Mouse (Mus musculus): Measurements from ENCODE around the gene Hapln1.
A peak's percentile ranks its signal among the peaks of the same experiment; 100 is the strongest.

Gene Hapln1

DNA sequence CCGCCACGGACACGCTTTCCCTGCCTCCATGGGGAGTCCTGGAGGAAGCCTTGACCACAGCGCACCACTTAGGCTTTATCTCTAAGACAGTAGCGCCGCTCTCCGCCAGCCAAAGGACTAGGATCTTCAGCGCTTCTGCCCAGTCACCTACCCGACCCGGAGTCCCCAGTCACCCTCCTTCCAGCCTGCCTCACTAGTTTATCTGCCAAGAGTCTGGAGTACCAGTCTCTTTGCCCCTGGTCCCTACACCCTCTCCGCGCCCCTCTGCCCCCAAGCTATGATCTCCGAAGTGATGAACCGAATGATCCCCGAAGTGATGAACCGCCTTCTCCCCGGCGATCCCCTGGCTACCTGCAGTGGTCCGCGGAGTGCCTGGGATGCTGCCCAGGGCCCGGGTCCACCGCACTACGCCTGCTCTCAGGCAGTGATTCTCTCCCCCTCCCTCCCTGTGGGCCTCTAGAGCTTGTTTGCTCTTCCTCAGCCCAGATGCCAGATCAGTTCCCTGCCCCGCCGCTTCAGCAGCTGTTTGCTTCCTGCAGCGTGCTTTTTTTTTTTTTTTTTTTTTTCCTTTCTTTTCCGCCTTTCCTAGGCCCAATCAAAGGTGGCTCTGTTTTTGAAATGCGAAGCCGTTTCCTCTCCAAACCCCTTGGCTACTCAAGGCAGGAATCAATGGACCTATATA lies at the start of gene Hapln1:
Gene Hapln1 (plus strand): TSS at position 592 of the 682 bp plus-strand sequence.
- peak; percentile 6 for DNase-seq (ENCODE audit: low spot score)

DNA sequence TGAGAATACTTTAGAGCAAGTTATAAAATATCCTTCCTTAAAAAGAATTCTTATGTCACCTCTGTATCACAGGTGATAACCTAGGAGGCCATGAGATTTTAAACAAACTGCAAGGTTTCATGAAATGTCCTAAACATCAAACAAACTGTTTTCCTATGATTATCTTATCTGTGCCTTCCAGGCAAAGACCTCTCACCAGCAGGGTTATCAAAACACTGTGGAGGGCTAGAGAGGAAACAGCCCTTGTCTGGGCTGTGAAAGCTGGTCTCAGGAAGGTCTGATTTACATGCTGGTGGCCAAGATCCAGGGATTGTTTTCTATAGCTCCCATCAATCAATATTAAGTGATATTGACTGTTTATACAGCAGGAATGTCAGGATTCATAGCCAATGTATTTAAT lies 46.4 kb upstream of the Hapln1 start:
- no peak for DNase-seq (ENCODE audit: low spot score)

DNA sequence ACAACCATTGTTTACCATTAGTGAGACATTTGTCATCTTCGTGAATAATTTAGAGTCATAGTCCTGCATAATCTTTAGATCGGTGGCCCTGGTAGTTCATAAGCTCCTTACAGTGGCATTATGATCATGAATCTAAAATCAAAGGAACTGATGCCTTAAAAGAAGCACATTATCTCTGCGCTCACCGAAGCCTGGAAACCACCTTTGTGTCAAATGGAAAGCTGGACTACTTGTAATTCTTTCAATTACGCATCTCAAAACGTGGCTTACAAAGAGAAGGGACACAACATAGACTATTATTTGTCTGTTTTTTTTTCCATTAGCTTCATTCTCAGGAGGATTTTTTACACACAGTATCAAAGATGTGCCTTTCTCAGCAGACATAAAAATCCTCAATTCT lies 45.9 kb upstream of the Hapln1 start:
- no peak for DNase-seq (ENCODE audit: low spot score)

DNA sequence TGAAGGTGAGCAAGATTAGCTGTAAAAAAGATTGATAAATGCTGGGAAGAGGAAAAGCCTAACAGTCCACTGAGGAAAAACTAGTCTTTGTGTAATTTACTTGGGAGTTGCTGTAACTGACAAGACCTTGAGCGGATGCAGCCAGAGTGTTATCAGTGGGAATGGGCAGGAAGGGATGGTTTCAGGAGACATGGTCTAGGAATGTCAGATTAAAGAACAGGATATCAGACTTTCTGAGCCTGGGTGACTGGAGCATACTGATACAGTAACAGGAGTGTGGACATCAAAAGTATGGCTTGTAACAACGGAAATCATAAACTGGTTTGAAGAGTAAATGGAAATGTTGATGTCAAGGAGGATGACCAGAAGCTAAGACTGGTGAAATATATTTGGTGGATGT lies 43.0 kb upstream of the Hapln1 start:
- no peak for DNase-seq (ENCODE audit: low spot score)

DNA sequence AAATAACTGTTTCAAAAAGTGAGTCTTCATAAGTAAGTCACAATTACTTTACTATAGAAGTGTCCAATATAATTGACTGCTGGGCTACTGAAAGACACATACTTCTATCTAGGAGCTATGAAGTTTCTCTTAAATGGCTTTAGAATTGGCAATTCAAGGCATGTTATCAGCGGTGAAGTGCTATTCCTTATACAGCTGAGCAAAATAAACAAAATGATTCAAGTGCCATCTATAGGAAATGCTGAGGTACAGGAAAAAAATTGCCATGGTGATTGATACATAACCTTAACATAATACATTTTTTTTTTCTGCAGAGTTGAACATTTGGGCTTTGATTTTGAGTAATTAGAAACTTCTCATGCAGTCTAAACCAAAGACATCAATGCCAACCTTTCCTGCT lies 40.2 kb upstream of the Hapln1 start:
- no peak for DNase-seq (ENCODE audit: low spot score)

DNA sequence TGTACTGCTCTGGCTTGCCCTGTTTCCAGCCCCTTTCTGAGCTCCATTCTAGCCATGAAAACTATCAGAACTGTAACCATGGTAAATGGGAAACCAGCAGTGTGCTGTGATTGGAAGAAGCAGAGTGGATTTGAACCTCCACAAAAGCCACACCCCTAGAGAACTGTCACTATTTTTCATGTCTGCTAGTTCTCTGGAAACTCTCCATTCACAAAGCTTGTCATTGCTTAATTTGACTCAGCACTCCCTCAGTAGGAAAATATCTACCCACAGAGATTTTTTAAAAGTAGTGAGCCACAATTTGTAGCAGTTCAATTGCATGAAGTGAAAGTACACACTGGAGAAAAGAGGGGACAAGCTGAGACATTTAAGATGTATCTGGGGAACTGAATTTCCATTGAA lies 18.1 kb upstream of the Hapln1 start:
- no peak for DNase-seq (ENCODE audit: low spot score)

DNA sequence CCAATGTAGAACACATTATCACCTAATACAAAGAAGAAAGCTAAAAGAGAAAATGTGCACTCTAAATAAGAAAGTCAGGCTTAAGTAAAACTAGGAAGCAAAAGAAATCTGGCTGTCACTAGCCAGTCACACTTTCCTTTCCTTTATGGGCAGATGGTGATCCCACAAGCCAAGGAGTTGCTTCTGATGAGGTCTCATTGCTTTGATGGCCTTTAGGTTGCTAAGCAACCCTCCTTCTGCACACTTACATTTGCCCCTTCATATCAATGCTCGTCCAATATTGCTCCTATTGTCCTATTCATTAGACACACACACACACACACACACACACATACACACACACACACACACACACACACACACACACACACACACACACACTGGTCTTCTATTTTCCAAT lies 10.9 kb upstream of the Hapln1 start:
- no peak for DNase-seq (ENCODE audit: low spot score)

DNA sequence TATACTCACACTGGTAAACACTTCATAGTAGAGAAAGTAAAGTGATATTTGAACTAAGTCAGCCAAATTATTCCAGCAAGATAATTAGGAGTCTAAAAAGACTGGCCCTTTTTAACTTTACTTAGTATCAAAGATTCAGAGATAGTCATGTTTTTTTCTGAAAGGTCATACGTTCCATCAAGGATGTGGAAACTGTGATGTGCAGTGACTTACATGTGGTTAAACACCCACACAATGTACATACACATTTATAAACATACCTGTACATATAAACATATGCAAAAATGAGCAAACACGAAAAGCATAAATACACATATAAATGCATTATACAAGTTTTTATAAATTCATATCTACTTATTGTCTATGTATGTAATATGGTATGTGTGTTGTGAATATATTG lies 9.2 kb upstream of the Hapln1 start:
- DNase-seq (ENCODE audit: low spot score): no peak

DNA sequence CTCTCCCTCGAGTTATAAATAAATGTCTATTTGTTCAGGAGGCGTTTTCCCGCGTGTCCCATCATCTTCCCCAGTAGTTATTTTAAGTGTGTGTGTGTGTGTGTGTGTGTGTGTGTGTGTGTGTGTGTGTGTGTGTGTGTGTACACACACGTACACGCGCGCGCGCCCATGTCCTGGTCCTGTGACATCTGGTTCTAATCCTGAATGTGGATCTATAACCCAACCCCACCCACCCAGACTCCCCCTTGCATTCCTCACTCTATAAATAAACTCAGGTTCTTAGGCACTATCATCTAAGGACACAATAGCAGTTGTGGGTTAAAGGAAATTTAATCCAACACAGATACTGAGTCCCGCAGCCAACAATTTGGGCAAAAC lies 280 bp downstream of the Hapln1 start:
- no peak for DNase-seq (ENCODE audit: low spot score)

DNA sequence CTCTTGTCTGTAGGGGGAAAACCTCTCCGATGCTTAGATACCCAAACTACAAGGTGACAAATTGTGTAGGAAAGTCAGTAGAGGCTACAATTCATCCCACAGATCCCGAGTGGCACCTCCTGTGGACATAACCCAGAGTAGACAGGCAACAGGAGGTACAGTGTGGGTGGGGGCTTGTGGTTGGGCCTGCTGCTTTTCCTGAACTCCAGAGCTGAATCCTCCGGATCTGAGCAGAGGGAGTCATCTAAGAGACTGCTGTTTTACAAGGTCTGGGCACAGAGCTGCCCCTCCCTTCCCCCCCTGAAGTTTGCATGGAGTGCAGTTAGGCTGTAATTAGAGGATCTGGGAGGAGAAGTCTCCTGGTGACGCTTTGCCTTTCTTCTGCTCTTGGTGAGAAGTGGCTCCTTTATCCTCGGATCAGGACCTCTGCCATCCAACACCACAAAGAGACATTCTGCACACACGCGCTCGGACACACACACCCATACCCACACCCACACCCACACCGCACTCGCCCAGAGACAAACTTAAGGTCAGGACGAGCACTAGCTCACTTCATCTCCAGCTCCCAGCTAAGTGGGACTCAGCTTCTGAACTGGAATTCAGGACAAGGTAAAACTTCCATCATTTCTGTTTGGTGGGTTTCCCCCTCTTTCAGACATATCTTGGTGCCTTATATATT lies 846 bp downstream of the Hapln1 start:
- DNase-seq (ENCODE audit: low spot score): no peak

DNA sequence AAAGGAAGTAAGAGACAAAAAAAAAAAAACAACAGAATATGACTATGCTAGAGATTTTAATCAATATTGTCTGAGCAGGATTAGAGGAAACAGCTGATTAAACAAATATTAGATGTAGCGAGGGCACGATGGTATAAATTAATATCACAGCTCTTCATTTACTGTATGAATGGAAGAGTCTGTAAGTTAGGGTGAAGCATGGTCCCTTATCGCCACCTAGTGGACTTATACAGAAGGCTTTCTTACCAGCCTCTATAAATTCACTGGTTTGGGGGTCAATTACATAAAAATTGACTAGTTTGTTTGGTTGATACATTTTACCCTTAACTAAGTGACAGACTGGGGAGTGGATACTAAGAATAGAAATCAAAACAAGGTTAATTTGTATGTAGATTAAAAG lies 3.4 kb downstream of the Hapln1 start:
- DNase-seq (ENCODE audit: low spot score): no peak

DNA sequence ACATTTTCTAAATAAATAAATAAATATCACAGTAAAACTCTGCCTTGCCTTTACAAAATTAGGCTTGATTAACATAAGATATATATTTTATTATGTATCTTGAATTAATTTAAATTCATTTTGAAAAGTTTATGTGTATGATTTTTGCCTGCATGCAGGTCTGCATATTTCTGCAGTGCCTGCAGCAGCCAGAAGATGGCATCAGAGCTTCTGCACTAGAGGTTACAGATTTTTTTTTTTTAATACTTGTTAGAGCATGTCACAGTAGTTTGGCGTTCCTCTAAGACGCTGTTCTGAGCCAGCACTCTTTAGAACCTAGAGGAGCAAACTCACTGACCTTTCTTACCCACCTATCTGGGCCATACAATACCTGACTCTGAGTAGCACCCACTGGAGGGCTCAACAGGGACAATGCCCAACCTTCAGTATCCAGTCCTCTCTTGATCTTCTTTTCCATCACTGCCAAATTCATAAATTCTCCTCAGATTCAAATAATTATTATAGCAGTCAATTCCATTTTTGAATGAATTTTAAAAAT lies 8.7 kb downstream of the Hapln1 start:
- peak; percentile 8 for DNase-seq (ENCODE audit: low spot score)

DNA sequence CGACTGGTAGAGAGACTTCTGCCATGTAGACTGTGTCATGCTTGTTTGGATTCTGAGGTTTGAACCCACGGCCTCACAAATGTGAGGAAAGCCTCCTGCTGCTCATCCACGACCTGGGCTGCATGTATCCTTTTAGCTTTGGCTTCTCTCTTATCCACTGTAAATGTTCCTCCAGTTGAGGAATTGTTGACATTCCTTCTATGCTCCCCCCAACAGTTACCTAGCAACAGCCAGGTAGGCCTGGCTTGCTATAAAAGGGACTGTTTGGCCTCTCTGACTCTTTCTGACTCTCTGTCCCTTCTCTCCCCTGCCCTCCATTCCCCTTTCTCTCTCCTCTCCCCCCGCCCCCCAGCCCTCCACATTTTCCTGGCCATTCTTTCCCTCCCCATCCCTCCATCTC lies 9.9 kb downstream of the Hapln1 start:
- no peak for DNase-seq (ENCODE audit: low spot score)

DNA sequence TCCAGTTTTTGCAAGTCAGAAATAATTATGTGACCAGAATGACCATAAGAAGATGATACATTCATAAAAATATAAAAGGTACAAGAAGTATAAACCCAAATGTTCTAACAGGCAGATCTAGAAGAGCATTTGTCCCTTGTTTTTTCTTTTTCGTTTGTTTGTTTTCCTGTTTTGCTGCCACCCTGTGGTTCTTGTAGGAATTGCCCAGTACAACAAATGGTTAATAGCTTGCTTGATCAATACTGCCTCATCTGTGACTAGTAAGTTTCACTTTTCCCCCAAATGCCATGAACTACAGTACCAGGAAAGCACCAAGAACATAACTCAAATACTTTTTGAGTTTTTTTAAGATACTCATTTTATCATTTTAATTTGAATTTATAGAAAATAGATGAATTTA lies 11.9 kb downstream of the Hapln1 start:
- DNase-seq (ENCODE audit: low spot score): no peak

DNA sequence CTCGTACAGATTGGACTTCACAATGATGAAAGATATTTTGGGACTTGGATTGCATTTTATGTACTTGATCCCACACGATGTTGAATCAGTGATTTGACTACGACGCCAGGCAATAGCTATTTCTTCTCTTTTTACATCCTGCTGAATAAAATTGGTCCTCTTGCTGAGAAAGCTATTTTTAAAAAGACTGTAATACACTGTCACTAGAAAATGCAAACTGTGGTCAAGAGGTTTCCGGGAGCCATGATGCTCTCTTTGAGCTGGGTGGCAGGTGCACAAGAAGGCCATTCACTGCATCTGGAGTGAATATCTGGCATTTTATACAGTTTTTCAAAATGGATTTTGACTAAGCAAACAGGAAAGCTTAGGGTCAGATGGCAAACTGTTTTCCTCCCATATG lies 24.9 kb downstream of the Hapln1 start:
- no peak for DNase-seq (ENCODE audit: low spot score)

DNA sequence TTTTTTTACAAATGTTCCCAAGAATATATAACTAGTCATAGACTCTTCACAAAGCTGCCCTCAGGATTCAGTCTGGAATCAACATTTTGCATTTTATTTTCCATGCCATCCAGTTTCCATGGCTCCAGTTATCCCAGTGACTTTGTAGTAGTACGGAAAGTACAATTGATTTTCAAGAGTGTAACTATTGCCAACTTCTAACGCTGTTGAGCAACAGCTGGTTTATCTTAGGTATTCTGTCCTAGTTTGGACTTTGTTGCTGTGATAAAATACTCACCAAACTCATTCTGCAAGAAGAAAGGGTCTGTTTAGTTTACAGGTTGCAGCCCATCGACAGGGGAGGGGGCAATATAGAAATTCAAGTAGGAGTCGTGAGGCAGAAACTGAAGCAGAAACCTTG lies 26.7 kb downstream of the Hapln1 start:
- DNase-seq (ENCODE audit: low spot score): no peak

DNA sequence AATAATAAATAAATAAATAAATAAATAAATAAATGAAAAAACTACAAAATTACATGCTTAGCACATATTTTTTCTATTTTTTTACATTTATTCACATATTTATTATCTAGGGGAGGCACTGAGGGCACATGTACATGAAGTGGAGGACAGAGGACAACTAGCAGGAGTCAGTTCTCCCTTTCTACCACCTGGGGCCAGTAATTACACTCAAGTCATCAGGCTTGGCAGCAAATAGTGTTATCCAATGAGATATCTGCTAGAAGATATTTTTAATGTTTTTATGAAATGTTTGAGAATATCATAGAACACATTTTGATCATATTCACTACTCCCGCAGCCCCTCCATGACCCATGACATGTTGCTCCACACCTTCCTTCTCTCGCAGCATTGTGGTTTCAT lies 39.5 kb downstream of the Hapln1 start:
- DNase-seq (ENCODE audit: low spot score): no peak

DNA sequence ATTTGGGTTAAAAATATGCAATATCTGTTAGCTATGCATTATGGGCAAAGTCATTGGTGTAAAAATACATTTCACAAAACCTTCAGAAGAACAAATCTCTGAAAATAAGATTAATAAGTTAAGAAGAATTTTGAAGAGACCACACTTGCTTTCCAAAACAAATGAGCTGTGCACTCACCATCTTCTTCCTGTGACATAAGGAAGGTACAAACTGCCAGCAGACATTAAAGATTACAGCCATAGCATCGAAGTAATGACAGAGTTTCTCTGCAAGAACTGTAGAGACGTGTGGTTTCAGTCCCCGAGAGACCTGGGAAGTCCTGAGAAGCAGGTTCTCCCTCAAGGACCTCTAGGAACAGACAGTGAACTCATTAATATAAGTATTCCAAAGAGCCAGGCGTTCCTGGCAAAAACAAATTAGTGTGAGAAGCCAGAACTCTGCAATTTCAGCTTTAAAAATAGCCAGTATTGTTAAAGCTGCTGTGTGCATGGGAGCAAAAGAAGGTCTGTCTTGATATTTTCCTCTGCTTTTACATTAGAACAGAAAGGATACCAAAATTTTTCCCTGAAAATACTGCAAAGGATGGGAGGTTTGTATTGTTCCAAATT lies 43.6 kb downstream of the Hapln1 start:
- no peak for DNase-seq (ENCODE audit: low spot score)

DNA sequence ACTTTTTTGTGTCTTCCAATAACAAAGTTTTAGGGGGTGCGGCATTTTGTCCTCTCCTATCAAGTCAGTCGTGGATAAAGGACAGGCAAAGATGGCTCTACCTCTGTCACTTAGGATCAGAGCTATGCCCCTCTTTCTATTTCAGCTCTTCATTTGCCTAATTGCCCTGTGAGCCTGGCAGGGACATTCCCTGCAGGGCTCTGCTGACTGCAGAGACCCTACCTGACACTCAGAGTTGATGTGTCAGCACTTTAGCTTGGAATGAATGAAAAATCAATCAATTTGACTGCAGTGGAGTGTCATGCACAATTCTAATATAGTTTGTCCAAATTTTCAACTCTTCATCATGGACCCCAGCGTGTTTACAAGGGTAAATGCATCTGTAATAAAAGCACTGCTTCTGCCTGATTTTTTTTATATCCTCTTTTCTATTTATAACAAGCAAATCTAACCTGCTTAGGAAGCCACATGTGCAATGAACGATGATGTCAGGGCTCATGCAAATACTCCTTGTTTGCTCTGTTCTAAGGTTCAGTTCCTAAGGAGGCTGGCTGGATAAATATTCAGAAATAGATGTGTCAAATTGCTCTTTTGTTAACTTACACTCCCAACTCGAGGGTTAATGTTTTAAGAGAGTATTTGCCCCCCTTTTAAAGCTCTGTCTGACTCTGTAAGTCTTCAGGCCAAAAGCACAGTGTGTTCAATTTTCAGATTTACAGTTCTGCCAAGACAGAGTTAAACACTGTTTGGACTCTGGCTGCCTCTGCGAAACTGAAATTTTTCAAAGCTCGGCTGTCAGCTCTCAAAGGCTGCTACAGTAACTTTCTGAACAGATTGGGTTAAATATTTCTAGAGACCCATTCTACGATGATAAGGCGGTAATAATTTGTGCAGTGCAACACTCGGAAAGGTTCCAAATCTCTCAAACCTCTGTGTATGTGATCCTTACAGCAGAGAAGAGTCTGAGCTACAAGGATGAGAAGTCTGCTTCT lies 44.4 kb downstream of the Hapln1 start:
- DNase-seq (ENCODE audit: low spot score): no peak

DNA sequence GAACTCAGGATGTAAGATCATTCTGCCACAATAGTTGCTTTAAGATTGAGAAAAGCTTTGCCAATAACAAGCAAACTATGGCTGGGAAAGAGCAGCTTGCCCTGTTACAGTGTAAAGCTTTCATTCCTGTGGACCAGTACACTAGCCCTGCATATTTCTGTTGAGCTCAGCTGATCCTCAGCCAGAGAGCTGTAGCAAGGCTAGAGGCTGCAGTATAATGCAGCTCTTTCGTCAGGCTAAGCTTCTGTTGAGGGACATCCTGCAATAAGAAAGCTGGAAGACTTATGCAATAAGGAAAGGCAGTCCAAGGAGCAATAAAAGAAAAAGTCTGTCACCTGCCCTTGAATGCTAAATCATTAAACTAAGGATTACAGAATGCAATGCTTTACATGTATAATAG lies 45.5 kb downstream of the Hapln1 start:
- DNase-seq (ENCODE audit: low spot score): no peak

DNA sequence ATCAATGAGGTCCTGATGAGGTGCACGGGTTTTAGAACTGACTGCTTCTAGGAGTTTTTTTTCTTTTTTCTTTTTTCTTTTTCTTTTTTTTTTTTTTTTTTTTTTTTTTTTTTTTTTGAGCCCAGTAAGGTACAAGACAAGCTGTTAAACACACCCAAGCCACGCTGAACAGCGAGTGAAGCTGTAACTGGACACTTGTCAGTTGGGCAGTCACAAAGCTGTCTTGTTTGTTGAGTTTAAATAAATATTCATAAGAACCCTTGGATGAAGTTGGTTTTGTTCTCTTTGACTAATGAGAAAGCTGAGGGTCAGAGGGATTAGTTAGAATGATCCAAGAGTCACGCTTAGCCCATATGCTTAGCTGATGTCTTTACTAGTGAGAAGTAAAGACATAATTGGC lies 55.5 kb downstream of the Hapln1 start:
- DNase-seq (ENCODE audit: low spot score): no peak

DNA sequence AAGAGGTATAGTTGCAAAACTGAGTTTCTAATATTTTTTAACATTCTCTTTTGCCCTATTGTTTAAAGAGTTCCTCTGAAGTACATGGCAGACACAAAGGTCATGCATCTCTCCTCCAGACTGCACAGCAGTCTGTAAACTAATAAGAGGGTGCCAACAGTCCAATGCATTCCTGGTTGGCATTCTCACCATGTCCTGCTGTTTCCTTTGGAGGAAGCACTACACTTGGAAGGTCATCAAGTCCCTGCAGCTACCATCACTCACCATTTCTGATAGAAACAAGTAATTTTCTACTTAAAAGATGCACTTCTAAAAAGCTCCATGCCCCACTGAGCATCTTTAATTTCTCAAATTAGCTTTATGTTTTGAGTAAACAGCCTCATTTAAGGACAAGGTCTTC lies 57.8 kb downstream of the Hapln1 start:
- no peak for DNase-seq (ENCODE audit: low spot score)
